Mouse (Mus musculus) CH12F3 (cell line): ENCODE results near the gene Hoxd8.

Source experiments
- in situ Hi-C: fragments of 300-500 bp; cut with MboI; formaldehyde crosslinking; loops from 2 replicates; pipeline ENCODE4 v1.14.3; 2020; ENCODE audit warnings: low sequenced_read_pairs

Gene Hoxd8

GRCm38 (mm10) chr2:74707599-74707998 lies 3.2 kb downstream of the Hoxd8 start:
- in situ Hi-C loops, result loop anchor here (25.0 kb wide), 1 partner anchor 880 kb away; no protein-coding TSS in a partner anchor

- in situ Hi-C loops, result loop anchor here (25.0 kb wide), 1 partner anchor 879 kb away; no protein-coding TSS in a partner anchor
Measured at GRCm38 (mm10) chr2:74708676-74709075, 4.3 kb downstream of the Hoxd8 start.

- in situ Hi-C loops, result loop anchor here (25.0 kb wide), 1 partner anchor 878 kb away; no protein-coding TSS in a partner anchor
Measured at GRCm38 (mm10) chr2:74709465-74710419, 5.3 kb downstream of the Hoxd8 start.

- in situ Hi-C loops, result loop anchor here (25.0 kb wide), 1 partner anchor 876 kb away; no protein-coding TSS in a partner anchor
Measured at GRCm38 (mm10) chr2:74710929-74711543, 6.6 kb downstream of the Hoxd8 start.

- in situ Hi-C loops, result loop anchor here (25.0 kb wide), 1 partner anchor 875 kb away; no protein-coding TSS in a partner anchor
Measured at GRCm38 (mm10) chr2:74711721-74712621, 7.6 kb downstream of the Hoxd8 start, which contains the start of the genes Hoxd3 and Hoxd4. Gene Hoxd3 (plus strand): TSS chr2:74711927. Gene Hoxd4 (plus strand): TSS chr2:74711929.

GRCm38 (mm10) chr2:74713239-74714150 lies 9.1 kb downstream of the Hoxd8 start:
- in situ Hi-C loops, result loop anchor here (25.0 kb wide), 1 partner anchor 874 kb away; no protein-coding TSS in a partner anchor

- in situ Hi-C loops, result loop anchor here (25.0 kb wide), 1 partner anchor 873 kb away; no protein-coding TSS in a partner anchor
Measured at GRCm38 (mm10) chr2:74714156-74714789, 9.9 kb downstream of the Hoxd8 start.

- in situ Hi-C loops, result loop anchor here (5.0 to 25.0 kb wide), 2 partner anchors 247 to 872 kb away; no protein-coding TSS in a partner anchor
Measured at GRCm38 (mm10) chr2:74714881-74715280, 10.5 kb downstream of the Hoxd8 start.

- in situ Hi-C loops, result loop anchor here (5.0 to 25.0 kb wide), 2 partner anchors 247 to 872 kb away; no protein-coding TSS in a partner anchor
Measured at GRCm38 (mm10) chr2:74715504-74716241, 11.3 kb downstream of the Hoxd8 start.

- in situ Hi-C loops, result loop anchor here (25.0 kb wide), 1 partner anchor 867 kb away; no protein-coding TSS in a partner anchor
Measured at GRCm38 (mm10) chr2:74720384-74720783, 16.0 kb downstream of the Hoxd8 start.

GRCm38 (mm10) chr2:74720955-74721491 lies 16.6 kb downstream of the Hoxd8 start:
- in situ Hi-C loops, result loop anchor here (25.0 kb wide), 1 partner anchor 866 kb away; no protein-coding TSS in a partner anchor

GRCm38 (mm10) chr2:74721882-74722281 lies 17.5 kb downstream of the Hoxd8 start:
- in situ Hi-C loops, result loop anchor here (25.0 kb wide), 1 partner anchor 865 kb away; no protein-coding TSS in a partner anchor

- in situ Hi-C loops, result loop anchor here (25.0 kb wide), 1 partner anchor 864 kb away; no protein-coding TSS in a partner anchor
Measured at GRCm38 (mm10) chr2:74722949-74723348, 18.5 kb downstream of the Hoxd8 start.

GRCm38 (mm10) chr2:74724244-74725015 lies 20.0 kb downstream of the Hoxd8 start:
- in situ Hi-C loops, result loop anchor here (25.0 kb wide), 1 partner anchor 863 kb away; no protein-coding TSS in a partner anchor

GRCm38 (mm10) chr2:74725171-74725570 lies 20.8 kb downstream of the Hoxd8 start:
- in situ Hi-C loops, result no loop called here

GRCm38 (mm10) chr2:74726551-74726950 lies 22.1 kb downstream of the Hoxd8 start, which contains the start of gene Gm28230:
Gene Gm28230 (plus strand): TSS chr2:74726728.
- in situ Hi-C loops, result no loop called here
